Mouse (Mus musculus): ENCODE measurements around the gene Trim63. TPM values are rescaled to one million over a fixed set of nuclear protein-coding genes. Genes with fewer than 3 reads are reported as not detected.

The Trim63 gene
- total RNA-seq, 2 experiments from 2014 or later = 0.56 to 2.1 TPM

DNA sequence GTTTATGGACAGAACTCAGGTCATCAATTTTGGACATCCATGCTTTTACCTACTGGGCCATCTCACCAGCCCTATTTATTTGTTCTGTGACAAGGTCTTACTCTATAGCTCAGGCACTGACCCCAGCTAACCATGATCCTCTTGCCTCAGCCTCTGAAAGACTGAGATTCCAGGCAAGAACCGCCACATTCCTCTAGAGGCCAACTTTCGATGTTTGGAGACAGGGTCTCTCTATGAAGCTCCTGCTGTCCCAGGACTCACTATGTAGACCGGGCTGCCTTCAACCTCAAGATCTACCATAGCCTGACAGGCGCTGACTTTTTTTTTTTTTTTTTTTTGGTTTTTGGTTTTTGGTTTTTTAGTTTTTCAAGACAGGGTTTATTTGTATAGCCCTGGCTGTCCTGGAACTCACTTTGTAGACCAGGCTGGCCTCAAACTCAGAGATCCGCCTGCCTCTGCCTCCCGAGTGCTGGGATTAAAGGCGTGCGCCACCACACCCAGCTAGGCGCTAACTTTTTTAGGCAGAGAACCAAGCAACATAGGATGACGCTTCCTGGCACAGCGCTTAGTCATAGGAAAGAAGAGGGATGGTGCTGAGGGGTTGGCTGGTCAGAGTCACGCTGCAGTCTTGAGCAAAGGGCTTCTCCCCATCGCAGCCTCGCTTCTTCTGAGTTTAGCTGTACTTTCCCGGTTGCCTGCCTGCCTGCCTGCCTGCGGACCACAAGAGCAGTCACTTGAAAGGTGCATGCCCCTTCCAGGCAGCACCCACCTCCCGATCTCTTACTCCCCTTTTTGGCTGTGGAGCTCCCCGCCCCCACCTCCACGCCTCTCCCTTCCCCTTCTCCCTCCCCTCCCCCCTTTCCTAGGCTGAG lies 16.1 kb upstream of the Trim63 start:
- DNase-seq (ENCODE audit: low spot score in 2 of 2) = no peak

DNA sequence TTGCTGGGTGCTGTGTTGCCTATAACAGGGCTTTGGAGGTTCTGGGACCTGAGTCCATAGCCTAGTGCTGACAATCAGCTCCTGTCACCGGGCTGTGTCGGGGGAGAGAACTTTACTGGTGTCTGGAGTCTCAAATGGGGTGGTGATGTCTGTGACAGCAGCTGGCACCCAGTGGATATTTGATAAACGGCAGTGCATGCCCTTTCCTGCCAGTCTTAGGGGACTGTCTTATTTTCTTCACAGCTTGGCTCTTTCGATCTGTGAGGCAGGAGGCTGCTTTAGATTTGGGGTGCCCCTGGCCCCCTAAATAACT lies 15.5 kb upstream of the Trim63 start:
- DNase-seq (ENCODE audit: low spot score in 2 of 2) = no peak

DNA sequence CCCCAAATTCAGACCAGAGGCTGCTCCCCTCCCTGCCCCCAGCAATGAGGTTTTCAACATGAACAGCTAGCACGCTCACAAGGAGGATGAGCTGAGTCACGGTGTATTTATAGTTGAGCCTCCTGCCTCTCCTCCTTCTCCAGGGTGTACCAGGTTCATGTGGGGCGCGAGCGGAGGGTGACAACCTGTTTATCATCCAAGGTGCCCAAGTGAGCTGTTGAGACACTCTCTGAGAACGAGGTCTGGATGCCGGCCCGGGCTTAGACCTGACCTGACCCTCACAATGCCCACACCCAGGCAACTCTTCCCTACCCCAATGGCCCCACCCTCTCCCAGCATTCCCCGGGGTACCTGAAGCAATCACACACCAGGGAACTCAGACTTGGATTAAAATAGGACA lies 14.6 kb upstream of the Trim63 start:
- DNase-seq (ENCODE audit: low spot score in 2 of 2) = no peak

DNA sequence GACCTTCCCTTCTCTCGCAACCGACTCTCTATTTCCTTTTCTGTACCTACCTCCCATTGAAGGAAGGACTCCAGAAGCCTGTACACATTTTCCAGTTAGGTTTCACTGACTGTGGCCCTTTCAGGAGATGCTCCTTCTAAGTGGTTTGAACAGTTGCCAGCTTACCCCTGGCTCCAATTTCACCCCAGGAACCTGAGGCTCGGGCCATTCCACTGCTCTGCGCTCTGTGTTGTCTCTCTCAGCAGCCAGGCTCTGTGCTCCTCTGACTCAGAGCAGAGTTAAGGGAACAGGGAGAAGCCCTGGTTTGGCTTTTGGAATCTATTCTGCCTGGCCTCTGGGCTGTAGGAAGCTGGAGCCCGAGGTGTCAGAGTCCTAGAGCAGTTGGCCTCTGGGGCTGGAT lies 12.8 kb upstream of the Trim63 start:
- no peak for DNase-seq (ENCODE audit: low spot score in 2 of 2)

DNA sequence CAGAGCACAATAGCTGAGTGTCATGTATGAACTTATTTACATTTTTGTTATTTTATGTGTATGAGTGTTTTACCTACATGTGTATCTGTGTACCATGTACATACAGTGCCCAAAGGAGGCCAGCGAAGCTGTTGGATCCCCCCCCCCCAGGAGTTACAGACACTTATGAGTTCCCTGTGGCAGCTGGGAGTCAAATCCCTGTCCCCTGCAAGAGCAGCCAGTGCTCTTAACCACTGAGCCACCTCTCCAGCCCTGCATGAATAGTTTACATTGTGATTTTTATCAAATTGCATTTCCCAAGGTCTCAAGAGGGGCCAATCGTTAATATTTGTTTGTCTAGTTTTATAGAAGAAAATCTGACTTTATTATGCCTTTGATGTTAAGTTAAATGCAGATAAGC lies 8.0 kb upstream of the Trim63 start:
- DNase-seq (ENCODE audit: low spot score in 2 of 2) = no peak

DNA sequence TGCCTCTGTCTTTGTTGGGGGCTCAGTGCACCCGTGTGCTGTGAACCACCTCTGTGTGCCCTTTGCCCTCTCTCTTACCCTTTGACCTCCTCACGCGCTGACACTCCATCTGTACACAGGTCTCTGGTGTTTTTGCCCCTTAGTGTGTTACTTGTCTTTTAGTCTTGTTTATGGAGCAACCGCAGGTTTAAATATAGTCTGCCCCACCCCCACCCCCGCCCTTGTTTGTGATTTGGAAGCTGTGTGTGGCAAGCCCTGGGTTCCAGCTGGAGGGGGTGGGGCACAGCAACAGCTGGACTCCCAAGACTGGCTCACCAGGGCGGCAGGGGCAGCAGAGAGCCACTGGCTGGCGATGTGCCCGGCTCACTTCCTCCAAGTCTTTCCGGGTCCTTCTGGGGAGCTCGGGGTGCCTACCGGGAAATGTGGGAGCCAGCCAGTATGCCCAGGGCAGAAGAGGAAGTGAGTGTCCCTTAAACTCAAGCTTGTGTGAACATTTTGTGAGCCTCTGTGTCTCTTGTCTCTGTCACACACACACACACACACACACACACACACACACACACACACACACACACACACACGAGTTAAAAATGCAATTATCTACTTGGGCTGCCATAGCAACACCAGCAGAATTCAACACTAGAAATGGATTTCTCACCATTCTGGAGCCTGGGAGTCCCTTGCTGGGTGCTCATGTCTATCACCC lies 7.4 kb upstream of the Trim63 start:
- peak; percentile 29 to 32 for DNase-seq (ENCODE audit: low spot score in 2 of 2)

DNA sequence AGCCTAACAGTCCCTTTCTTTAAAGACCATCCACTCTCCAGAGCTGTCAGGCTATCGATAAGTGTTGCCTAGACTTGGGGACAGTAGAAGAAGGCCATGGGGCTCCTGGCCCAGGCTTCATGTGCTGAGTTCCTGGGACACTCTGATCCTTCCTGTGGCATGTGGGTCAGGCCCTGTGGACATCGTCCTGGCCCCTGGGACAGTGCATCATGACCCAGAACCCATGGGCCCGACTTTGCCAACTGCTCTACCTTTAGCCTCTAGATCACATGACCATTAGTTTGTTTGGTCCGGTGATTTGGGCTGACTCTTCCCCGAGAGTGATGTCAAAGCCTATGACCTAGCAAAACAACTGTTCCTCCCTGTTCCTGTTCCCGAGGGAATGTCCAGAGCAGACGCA lies 4.8 kb upstream of the Trim63 start:
- no peak for DNase-seq (ENCODE audit: low spot score in 2 of 2)

DNA sequence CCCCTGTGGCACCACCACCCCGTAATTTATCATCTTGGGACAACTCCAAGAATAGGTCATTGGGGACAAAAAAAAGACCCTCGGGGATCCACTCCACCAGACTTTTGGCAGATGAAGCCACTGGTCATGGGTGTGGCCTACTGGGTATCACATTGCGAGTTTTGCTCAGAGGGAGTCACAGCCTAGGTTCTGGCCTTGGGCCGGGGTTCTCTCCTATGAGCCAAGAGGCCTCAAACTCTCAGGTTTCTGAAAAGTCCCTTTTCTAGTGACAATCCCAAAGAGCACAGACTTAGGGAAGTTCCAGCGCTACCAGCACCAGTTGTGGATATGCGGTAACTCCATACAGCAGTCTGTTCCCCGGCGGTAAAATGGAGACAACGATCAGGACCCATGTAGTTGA lies 4.3 kb upstream of the Trim63 start:
- no peak for DNase-seq (ENCODE audit: low spot score in 2 of 2)

DNA sequence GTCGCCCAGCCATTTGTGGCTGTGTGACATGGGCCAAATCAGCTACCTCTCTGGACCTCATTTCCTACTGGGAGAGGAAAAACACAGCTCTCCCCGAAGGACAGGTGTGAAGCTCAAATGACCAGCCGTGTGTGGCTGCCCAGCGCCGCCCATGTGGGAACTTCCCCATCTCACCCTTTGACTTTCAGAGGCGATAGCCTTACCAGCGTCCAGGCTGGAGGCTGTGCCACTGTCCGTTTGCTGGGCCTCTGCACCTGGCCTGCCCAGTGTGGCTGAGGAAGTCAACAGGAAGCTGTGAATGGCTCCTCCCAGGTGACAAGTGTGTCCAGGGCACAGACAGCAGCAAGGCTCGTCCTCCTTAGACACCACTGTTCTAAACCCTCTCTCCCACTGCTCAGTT lies 3.1 kb upstream of the Trim63 start:
- no peak for DNase-seq (ENCODE audit: low spot score in 2 of 2)

DNA sequence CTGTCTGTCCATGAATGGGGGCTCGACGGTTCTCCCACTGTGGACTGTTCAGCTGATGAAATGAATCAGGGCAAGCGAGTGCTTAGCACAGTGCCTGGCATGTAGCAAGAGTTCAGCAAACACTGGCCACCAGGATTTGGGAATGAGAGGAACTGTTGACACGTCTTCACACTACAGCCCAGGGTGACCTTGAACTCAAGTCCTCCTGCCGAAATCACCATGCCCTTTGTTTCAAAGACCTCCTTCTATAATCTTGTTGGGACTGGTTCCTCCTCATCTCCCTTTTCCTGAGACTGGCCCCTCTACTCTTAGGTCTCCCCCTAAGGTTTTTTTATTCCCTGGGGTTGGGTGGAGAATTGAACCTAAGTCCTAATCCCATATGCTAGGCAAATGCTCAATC lies 2.6 kb upstream of the Trim63 start:
- DNase-seq (ENCODE audit: low spot score in 2 of 2) = no peak

DNA sequence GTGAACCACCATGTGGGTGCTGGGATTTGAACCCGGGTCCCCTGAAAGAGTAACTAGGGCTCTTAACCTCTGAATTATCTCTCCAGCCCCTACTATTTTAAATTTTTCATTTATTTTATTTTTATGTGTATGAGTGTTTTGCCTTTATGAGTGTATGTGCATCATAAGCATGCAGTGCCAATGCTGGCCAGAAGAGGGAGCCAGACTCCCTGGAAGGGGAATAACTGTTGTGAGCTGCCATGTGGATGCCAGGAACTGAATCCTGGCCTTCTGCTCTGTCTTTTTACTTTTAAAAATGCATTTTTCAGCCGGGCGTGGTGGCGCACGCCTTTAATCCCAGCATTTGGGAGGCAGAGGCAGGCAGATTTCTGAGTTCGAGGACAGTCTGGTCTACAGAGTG lies 2.0 kb upstream of the Trim63 start:
- DNase-seq (ENCODE audit: low spot score in 2 of 2) = no peak

DNA sequence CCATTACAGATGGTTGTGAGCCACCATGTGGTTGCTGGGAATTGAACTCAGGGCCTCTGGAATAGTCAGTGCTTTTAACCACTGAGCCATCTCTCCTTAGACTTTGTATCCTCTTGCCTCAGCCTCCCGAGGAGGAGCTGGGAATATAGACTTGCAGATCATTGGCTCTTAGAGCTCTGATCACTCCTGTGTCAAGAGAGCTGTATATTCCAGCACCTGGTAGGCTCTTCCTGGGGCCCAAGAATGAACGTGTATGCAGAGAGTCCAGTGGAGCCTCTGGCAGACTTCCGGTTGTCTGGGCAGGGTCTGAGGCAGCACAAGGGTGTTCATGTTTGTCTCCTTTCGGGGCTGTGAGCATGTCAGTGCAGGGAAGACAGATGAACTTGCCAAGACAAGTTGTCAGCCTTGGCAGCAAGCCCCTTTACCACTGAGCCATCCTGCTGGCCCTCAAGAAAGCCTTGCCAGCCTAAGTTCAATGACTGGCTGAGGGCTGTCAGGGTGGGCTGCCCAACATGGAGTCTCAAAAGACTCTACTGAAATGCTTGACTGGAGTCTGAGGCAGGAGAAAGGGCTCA lies 752 bp upstream of the Trim63 start:
- DNase-seq (ENCODE audit: low spot score in 2 of 2) = no peak

DNA sequence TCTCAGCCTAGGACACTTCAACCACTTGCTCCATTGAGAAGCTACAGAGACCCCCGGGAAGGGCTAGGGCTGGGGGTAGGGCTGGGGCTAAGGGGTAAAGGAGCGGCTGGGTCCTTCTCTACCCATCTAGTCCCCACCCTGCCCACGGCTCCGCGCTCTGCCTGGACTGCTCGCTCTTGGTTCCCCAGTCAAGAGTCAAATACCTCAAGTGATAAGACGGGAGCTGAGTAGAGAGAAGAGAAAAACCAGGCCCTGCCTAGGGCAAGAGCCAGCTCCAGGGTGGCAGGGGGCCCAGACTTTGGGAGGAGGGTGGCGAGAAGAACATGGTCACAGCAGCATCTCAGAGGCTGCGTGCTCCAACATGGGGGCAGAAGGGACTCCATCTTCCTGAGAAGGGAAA lies 550 bp downstream of the Trim63 start:
- no peak for DNase-seq (ENCODE audit: low spot score in 2 of 2)

DNA sequence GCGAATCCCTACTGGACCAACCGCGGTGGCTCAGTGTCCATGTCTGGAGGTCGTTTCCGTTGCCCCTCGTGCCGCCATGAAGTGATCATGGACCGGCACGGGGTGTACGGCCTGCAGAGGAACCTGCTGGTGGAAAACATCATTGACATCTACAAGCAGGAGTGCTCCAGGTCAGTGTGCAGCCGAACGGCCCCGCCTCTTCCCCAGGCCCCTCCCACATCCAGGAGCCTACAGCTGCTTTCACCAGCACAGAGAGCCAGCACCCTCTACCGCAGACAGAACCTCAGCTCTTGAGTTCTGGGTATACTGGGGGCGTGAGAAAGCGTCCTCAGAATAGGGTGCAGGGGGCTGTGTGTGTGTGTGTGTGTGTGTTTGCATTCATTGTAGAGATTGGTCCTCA lies 1.5 kb downstream of the Trim63 start:
- no peak for DNase-seq (ENCODE audit: low spot score in 2 of 2)

DNA sequence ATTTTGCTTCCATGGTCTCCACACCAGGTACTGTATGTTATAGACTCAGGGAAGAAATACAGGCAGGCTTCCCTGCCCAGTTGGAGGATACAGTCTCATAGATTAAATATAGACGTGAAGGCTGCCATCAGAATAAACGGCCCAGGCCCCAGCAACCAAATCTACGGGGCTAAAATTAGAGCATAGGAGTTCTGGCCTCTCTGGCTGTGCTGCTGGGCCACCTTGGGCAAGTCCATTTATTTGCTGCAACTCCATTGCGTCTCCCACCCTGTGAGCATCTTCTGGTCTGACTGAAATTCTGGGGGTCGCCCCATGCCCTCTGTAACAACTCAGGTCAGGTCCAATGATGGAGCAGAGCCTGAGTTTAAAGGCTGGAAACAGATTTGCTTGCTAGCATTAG lies 4.2 kb downstream of the Trim63 start:
- DNase-seq (ENCODE audit: low spot score in 2 of 2) = no peak

DNA sequence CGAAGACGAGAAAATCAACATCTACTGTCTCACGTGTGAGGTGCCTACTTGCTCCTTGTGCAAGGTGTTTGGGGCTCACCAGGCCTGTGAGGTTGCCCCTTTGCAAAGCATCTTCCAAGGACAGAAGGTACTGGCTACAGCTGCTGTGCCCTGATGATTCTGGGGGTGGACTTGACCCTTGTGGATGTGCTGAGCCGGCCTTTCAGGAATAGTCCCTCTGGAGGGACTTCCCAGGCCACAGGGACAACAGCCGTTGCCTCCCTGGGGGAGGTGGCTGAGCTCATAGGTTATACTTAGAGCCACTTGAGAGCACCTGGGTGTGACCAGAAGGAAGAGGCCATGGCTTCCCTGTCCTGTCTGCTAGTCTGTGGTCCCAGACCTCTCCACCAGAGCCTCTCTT lies 4.8 kb downstream of the Trim63 start:
- no peak for DNase-seq (ENCODE audit: low spot score in 2 of 2)

DNA sequence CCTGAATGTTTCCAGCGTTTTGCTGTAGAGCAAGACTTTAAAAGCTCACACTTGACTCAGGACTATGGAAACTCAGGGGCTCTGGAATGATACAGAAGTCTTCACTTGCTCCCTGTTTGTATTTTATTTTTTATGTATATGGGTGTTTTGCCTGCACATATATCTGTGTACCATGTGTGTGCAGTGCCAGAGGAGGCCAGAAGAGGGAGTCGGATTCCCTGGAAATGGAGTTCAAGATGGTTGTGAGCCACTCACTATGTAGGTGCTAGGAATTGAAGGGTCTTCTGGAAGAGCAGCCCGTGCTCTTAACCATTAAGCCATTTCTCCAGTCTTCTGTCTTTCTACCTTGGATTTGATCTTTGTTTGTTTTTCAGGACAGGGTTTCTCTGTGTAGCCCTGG lies 6.6 kb downstream of the Trim63 start:
- DNase-seq (ENCODE audit: low spot score in 2 of 2) = no peak

DNA sequence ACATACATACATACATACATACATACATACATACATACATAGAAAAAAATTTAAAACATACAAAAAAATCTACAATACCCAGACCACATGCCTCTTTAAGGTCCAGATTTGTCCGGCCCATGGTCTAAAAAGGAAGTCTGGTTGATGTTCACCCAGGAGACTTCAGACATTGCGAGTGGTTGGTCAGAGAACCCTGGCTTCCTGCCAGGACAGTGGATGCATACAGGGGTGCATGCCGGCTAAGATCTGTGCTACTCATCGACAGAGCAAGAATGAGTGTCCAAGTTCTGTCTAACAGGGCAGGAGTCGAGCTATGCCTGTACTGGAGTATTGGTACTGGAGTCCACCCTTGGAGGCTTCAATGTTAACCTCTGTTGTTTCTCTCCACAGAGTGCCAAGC lies 9.7 kb downstream of the Trim63 start:
- no peak for DNase-seq (ENCODE audit: low spot score in 2 of 2)

DNA sequence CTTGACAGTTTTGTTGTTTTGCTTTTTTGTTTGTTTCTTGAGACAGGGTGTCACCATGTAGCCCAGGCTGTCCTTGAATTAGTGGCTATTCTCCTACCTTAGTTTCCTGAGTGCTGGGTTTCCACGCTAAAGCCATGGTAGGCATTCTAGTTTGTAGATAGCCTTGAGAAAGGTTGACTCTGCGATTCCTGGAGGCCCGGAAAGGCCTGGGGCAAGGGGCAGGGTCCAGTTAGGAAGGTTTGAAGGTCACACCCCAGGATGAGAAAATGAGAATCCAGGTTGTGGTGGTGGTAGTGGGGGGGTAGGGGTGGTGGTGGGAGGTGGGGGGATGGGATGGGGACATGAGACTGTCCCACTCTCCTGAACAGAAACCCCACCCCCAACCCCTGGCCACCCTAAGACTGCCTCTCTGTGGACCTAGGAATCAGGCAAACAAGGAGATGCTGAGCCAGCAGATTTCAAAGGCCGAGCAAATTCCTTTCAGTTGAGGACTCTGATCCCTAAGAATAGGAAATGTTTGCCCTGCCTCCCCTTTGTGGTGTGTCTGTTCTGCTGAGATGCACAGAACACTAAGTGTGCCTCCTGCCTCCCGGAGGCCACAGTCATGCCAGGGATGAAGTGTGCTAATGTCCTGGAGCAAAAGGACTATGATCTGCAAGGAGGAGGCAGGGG lies 12.1 kb downstream of the Trim63 start:
- no peak for DNase-seq (ENCODE audit: low spot score in 2 of 2)

DNA sequence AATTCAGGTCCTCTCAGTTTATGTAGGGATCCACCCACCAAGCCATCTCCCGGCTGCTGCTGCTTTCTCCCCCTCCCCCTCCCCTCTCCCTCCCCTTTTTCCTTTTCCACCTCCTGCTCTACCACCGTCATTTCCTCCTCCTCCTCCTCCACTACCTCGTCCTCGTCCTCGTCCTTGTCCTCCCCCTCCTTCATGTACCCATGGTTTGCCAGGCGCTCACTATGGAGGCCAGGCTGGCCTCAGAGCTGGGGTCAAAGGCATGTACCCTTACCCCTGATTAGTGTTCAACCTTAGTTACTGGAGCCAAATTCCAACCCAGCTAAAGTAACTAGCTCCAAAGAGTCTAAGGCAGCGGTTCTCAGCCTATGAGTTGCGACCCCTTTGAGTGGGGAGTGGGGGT lies 13.2 kb downstream of the Trim63 start:
- no peak for DNase-seq (ENCODE audit: low spot score in 2 of 2)

DNA sequence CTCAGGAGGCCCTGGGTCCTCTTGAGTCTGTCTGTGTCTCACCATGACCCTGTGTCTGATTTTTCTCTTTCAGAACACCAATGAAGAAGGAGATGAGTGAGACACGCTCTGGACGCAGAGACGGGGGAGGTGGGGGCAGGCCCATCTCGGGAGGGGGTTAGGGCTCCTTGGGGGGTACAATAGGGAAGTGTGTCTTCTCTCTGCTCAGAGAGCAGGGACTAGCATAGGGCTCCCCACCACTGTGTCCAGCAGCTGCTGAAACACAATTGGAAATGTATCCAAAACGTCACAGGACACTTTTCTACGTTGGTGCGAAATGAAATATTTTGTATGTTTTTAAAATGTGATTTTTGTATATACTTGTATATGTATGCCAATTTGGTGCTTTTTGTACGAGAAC lies 13.9 kb downstream of the Trim63 start:
- DNase-seq (ENCODE audit: low spot score in 2 of 2) = no peak

DNA sequence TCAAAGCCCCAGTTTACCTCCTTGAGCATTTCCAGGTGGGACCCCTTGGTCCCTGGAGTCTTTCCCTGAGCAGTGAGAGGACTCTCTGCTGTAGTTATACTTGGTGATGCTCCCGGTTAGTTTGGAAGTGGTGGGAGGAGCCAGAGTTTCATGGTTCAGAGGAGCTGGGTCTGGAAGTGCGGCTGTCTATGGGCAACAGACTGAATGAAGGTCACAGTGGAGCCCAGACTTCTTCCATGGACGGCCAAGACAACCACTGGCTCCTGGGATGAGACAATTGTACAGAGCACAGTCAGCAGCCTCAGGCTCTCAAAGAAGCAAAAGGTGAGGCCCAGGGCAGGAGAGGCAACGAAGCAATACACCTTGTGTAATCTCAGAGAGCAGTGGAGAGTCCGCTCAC lies 15.4 kb downstream of the Trim63 start:
- DNase-seq (ENCODE audit: low spot score in 2 of 2) = no peak
